Comparison of ENCODE assay signal across 20 mouse cellular contexts in genomic region chr2:9614415-9614814, GRCm38 (mm10).
A peak's percentile ranks its signal among the peaks of the same experiment; 100 is the strongest.
DNase-seq lines count a peak whose midpoint lies in the region; TF ChIP-seq lines count a peak whose summit lies in the region.
"Had no signal": no experiment of that assay in that cellular context is flagged by ENCODE, and none has a peak within 500 bp of the region (broad histone marks: within the 10 kb centered on the region; RNA-seq: fewer than 3 reads in every experiment).

No protein-coding gene starts in this region.

- peak; percentile 5 for DNase-seq in heart, adult 11 months
- DNase-seq in heart, postnatal 14 days: no peak
- DNase-seq in CH12.LX (ENCODE audit: extremely low read depth): no peak
- no peak for DNase-seq in ES-E14 (ENCODE audit: low read depth, low spot score)
- no peak for DNase-seq in urinary bladder, postnatal 25 days (ENCODE audit: low spot score)
- no peak for DNase-seq in lung, postnatal 10 days
- DNase-seq: adrenal gland, adult 2 months; adrenal gland, adult 8-10 months; adrenal gland, postnatal 10 days; adrenal gland, postnatal 14 days; adrenal gland, postnatal 25 days; adrenal gland, postnatal 36 days; B cell, adult 2 months; cerebellum, adult 11 months; cerebellum, adult 11-12 months; cerebellum, adult 18-20 months; cerebellum, adult 2 months; cerebellum, adult 8-10 months had no signal

- intact Hi-C loops in heart, postnatal 14 days (cut with DNase I): no loop called here

- TF ChIP-seq EP300 in CH12.LX (IDR thresholded peaks at IDR 0.05; ENCODE audit: low read length): no peak

- TF ChIP-seq CTCF in CH12.LX (conservative IDR thresholded peaks at IDR 0.05 in 1 of 2, IDR thresholded peaks at IDR 0.05 in 1 of 2; ENCODE audit: low read depth in 2 of 2, low read length in 2 of 2): no peak

- in situ Hi-C loops in CH12.LX (cut with MboI; ENCODE audit: low pct_ligation_motif_present, low pct_unique_long_range_greater_than_20kb, low sequenced_read_pairs) (no loop called here), ES-E14 (cut with MboI; ENCODE audit: low sequenced_read_pairs in 2 of 2, unreplicated experiment in 2 of 2) (no loop called here)

- no peak overlapping the region for H3K9ac ChIP-seq in CH12.LX (ENCODE audit: insufficient read depth, low read depth)
- no peak overlapping the region for H3K9ac ChIP-seq in ES-E14 (ENCODE audit: insufficient read depth, low read depth, low read length, poor library complexity, severe bottlenecking)

- TF ChIP-seq RAD21 in CH12.LX (IDR thresholded peaks at IDR 0.05; ENCODE audit: low read depth, low read length): no peak

- dilution Hi-C loops in CH12.LX (cut with MboI; ENCODE audit: extremely low pct_ligation_motif_present, extremely low pct_unique_long_range_greater_than_20kb, low sequenced_read_pairs): no loop called here

- no peak for TF ChIP-seq POLR2A in CH12.LX (IDR thresholded peaks at IDR 0.05; ENCODE audit: low read depth, low read length)

- no peaks in the 10 kb centered on the region for H3K27me3 ChIP-seq in CH12.LX (replicated peaks)
- H3K27me3 ChIP-seq: Patski had no signal

- H3K4me2 ChIP-seq in CH12.LX (ENCODE audit: insufficient read depth, low read depth, poor library complexity, severe bottlenecking): no peak overlapping the region

- H3K9me3 ChIP-seq in CH12.LX (replicated peaks; ENCODE audit: low read length) (no peaks in the 10 kb centered on the region), ES-E14 (ENCODE audit: control insufficient read depth, insufficient read depth, low read depth, low read length) (no peaks in the 10 kb centered on the region)
- H3K9me3 ChIP-seq: G1E had no signal

- H3K79me2 ChIP-seq in CH12.LX (replicated peaks; ENCODE audit: control insufficient read depth, extremely low read depth, insufficient read depth, poor library complexity, severe bottlenecking): no peaks in the 10 kb centered on the region

- H3K27ac ChIP-seq in CH12.LX (ENCODE audit: insufficient read depth, low read depth) (no peak overlapping the region), ES-E14 (ENCODE audit: insufficient read depth, low read depth, low read length, poor library complexity, severe bottlenecking) (no peak overlapping the region)

- H3K4me1 ChIP-seq in CH12.LX (ENCODE audit: control insufficient read depth in 1 of 2, insufficient read depth in 2 of 2) (no peaks in the 10 kb centered on the region), ES-E14 (ENCODE audit: control insufficient read depth in 2 of 2, insufficient read depth in 2 of 2, low read length in 2 of 2, poor library complexity in 1 of 2) (no peaks in the 10 kb centered on the region)

- H3K4me3 ChIP-seq in CH12.LX (replicated peaks in 1 of 3; ENCODE audit: low read depth in 2 of 3, low read length in 2 of 3, poor library complexity in 1 of 3) (no peak overlapping the region), ES-E14 (ENCODE audit: insufficient read depth in 1 of 2, low read depth in 1 of 2, low read length in 2 of 2, poor library complexity in 1 of 2, severe bottlenecking in 1 of 2) (no peak overlapping the region)

- H3K36me3 ChIP-seq in CH12.LX (replicated peaks in 1 of 2; ENCODE audit: control insufficient read depth in 1 of 2, insufficient read depth in 1 of 2, low read length in 1 of 2): no peaks in the 10 kb centered on the region
- no peaks in the 10 kb centered on the region for H3K36me3 ChIP-seq in ES-E14 (ENCODE audit: control insufficient read depth, insufficient read depth, low read length, poor library complexity, severe bottlenecking)
- H3K36me3 ChIP-seq: G1E had no signal

TF ChIP-seq in CH12.LX, 34 proteins besides CTCF, POLR2A, EP300 and RAD21:
- TF ChIP-seq SIN3A (IDR thresholded peaks at IDR 0.05; ENCODE audit: low read length) (no peak), MAFK (IDR thresholded peaks at IDR 0.05; ENCODE audit: insufficient replicate concordance, low read length) (peak; percentile 65; the same call in 1 of the 2 replicates)

TF ChIP-seq in ES-E14, 5 proteins besides CTCF, POLR2A, EP300 and RAD21:
- TF ChIP-seq ZC3H11A (IDR thresholded peaks at IDR 0.05; ENCODE audit: borderline replicate concordance, low read depth, low read length) (no peak), ZNF384 (IDR thresholded peaks at IDR 0.05; ENCODE audit: low read depth, low read length) (no peak), MAFK (IDR thresholded peaks at IDR 0.05; ENCODE audit: insufficient read depth, low read depth, low read length) (peak; percentile 66; the same call in 1 of the 2 replicates), HCFC1 (IDR thresholded peaks at IDR 0.05; ENCODE audit: borderline replicate concordance, insufficient read depth, low read length) (no peak)
